Mouse (Mus musculus): ENCODE results near the gene Palld. TPM values are rescaled to one million over a fixed set of nuclear protein-coding genes. Genes with fewer than 3 reads are reported as not detected.

The Palld gene
- polyA plus RNA-seq, 1 experiment = 63.6 TPM

GRCm38 (mm10) chr8:61698959-61699358 is 203.5 kb downstream of the Palld start:
- no peak overlapping the region for H3K9ac ChIP-seq (ENCODE audit: low read depth, poor library complexity, severe bottlenecking)
- H3K4me1 ChIP-seq (ENCODE audit: control insufficient read depth, insufficient read depth, low read length) = no peaks in the 10 kb centered on the region
- H3K36me3 ChIP-seq (ENCODE audit: control insufficient read depth, insufficient read depth, low read length, poor library complexity, severe bottlenecking) = no peaks in the 10 kb centered on the region
- H3K4me3 ChIP-seq (ENCODE audit: low read depth, low read length) = no peak overlapping the region
- TF ChIP-seq CTCF (IDR thresholded peaks at IDR 0.05; ENCODE audit: low read depth, low read length) (no peak), EP300 (IDR thresholded peaks at IDR 0.05; ENCODE audit: insufficient read depth, low read depth, low read length) (no peak), POLR2A (IDR thresholded peaks at IDR 0.05; ENCODE audit: insufficient read depth, low read length) (no peak)
- H3K9me3 ChIP-seq (replicated peaks; ENCODE audit: control insufficient read depth, insufficient read depth, low read length, poor library complexity, severe bottlenecking) = no peaks in the 10 kb centered on the region
- no peak overlapping the region for H3K27ac ChIP-seq (ENCODE audit: insufficient read depth, low read length)
- no peaks in the 10 kb centered on the region for H3K27me3 ChIP-seq (ENCODE audit: control insufficient read depth, insufficient read depth, low read length, poor library complexity, severe bottlenecking)

- H3K9me3 ChIP-seq (replicated peaks; ENCODE audit: control insufficient read depth, insufficient read depth, low read length, poor library complexity, severe bottlenecking) = no peaks in the 10 kb centered on the region
- TF ChIP-seq POLR2A (IDR thresholded peaks at IDR 0.05; ENCODE audit: insufficient read depth, low read length) (no peak), CTCF (IDR thresholded peaks at IDR 0.05; ENCODE audit: low read depth, low read length) (no peak)
- no peak overlapping the region for H3K4me3 ChIP-seq (ENCODE audit: low read depth, low read length)
- H3K36me3 ChIP-seq (ENCODE audit: control insufficient read depth, insufficient read depth, low read length, poor library complexity, severe bottlenecking) = no peaks in the 10 kb centered on the region
- H3K9ac ChIP-seq (ENCODE audit: low read depth, poor library complexity, severe bottlenecking) = no peak overlapping the region
- no peaks in the 10 kb centered on the region for H3K4me1 ChIP-seq (ENCODE audit: control insufficient read depth, insufficient read depth, low read length)
- H3K27me3 ChIP-seq (ENCODE audit: control insufficient read depth, insufficient read depth, low read length, poor library complexity, severe bottlenecking) = no peaks in the 10 kb centered on the region
- H3K27ac ChIP-seq (ENCODE audit: insufficient read depth, low read length) = no peak overlapping the region
Measured at GRCm38 (mm10) chr8:61697728-61698385, 204.6 kb downstream of the Palld start.

GRCm38 (mm10) chr8:61696846-61697455 is 205.5 kb downstream of the Palld start:
- H3K27ac ChIP-seq (ENCODE audit: insufficient read depth, low read length) = no peak overlapping the region
- H3K9me3 ChIP-seq (replicated peaks; ENCODE audit: control insufficient read depth, insufficient read depth, low read length, poor library complexity, severe bottlenecking) = no peaks in the 10 kb centered on the region
- H3K4me3 ChIP-seq (ENCODE audit: low read depth, low read length) = no peak overlapping the region
- H3K36me3 ChIP-seq (ENCODE audit: control insufficient read depth, insufficient read depth, low read length, poor library complexity, severe bottlenecking) = no peaks in the 10 kb centered on the region
- no peaks in the 10 kb centered on the region for H3K27me3 ChIP-seq (ENCODE audit: control insufficient read depth, insufficient read depth, low read length, poor library complexity, severe bottlenecking)
- H3K9ac ChIP-seq (ENCODE audit: low read depth, poor library complexity, severe bottlenecking) = no peak overlapping the region
- TF ChIP-seq EP300 (IDR thresholded peaks at IDR 0.05; ENCODE audit: insufficient read depth, low read depth, low read length) = no peak
- TF ChIP-seq POLR2A (IDR thresholded peaks at IDR 0.05; ENCODE audit: insufficient read depth, low read length) = no peak
- TF ChIP-seq CTCF (IDR thresholded peaks at IDR 0.05; ENCODE audit: low read depth, low read length) = no peak
- no peaks in the 10 kb centered on the region for H3K4me1 ChIP-seq (ENCODE audit: control insufficient read depth, insufficient read depth, low read length)

GRCm38 (mm10) chr8:61695416-61695815 is 207.1 kb downstream of the Palld start:
- H3K4me3 ChIP-seq (ENCODE audit: low read depth, low read length) = no peak overlapping the region
- H3K27ac ChIP-seq (ENCODE audit: insufficient read depth, low read length) = no peak overlapping the region

GRCm38 (mm10) chr8:61692866-61693265 is 209.6 kb downstream of the Palld start:
- Histone ChIP-seq H3K4me1 (ENCODE audit: control insufficient read depth, insufficient read depth, low read length) (no peaks in the 10 kb centered on the region), H3K9ac (ENCODE audit: low read depth, poor library complexity, severe bottlenecking) (no peak overlapping the region), H3K36me3 (ENCODE audit: control insufficient read depth, insufficient read depth, low read length, poor library complexity, severe bottlenecking) (no peaks in the 10 kb centered on the region), H3K4me3 (ENCODE audit: low read depth, low read length) (no peak overlapping the region), H3K9me3 (replicated peaks; ENCODE audit: control insufficient read depth, insufficient read depth, low read length, poor library complexity, severe bottlenecking) (no peaks in the 10 kb centered on the region), H3K27ac (ENCODE audit: insufficient read depth, low read length) (no peak overlapping the region), H3K27me3 (ENCODE audit: control insufficient read depth, insufficient read depth, low read length, poor library complexity, severe bottlenecking) (no peaks in the 10 kb centered on the region)
- TF ChIP-seq EP300 (IDR thresholded peaks at IDR 0.05; ENCODE audit: insufficient read depth, low read depth, low read length) (no peak), CTCF (IDR thresholded peaks at IDR 0.05; ENCODE audit: low read depth, low read length) (no peak), POLR2A (IDR thresholded peaks at IDR 0.05; ENCODE audit: insufficient read depth, low read length) (no peak)

More at GRCm38 (mm10) chr8:61695416-61695815, 207.1 kb downstream of the Palld start:
- Histone ChIP-seq H3K9ac (ENCODE audit: low read depth, poor library complexity, severe bottlenecking) (no peak overlapping the region), H3K4me1 (ENCODE audit: control insufficient read depth, insufficient read depth, low read length) (no peaks in the 10 kb centered on the region), H3K9me3 (replicated peaks; ENCODE audit: control insufficient read depth, insufficient read depth, low read length, poor library complexity, severe bottlenecking) (no peaks in the 10 kb centered on the region), H3K27me3 (ENCODE audit: control insufficient read depth, insufficient read depth, low read length, poor library complexity, severe bottlenecking) (no peaks in the 10 kb centered on the region), H3K36me3 (ENCODE audit: control insufficient read depth, insufficient read depth, low read length, poor library complexity, severe bottlenecking) (no peaks in the 10 kb centered on the region)
- no peak for TF ChIP-seq POLR2A (IDR thresholded peaks at IDR 0.05; ENCODE audit: insufficient read depth, low read length)
- TF ChIP-seq CTCF (IDR thresholded peaks at IDR 0.05; ENCODE audit: low read depth, low read length) = no peak
- no peak for TF ChIP-seq EP300 (IDR thresholded peaks at IDR 0.05; ENCODE audit: insufficient read depth, low read depth, low read length)

GRCm38 (mm10) chr8:61692129-61692528 is 210.4 kb downstream of the Palld start:
- Histone ChIP-seq H3K36me3 (ENCODE audit: control insufficient read depth, insufficient read depth, low read length, poor library complexity, severe bottlenecking) (no peaks in the 10 kb centered on the region), H3K4me1 (ENCODE audit: control insufficient read depth, insufficient read depth, low read length) (no peaks in the 10 kb centered on the region), H3K4me3 (ENCODE audit: low read depth, low read length) (no peak overlapping the region), H3K27ac (ENCODE audit: insufficient read depth, low read length) (no peak overlapping the region), H3K27me3 (ENCODE audit: control insufficient read depth, insufficient read depth, low read length, poor library complexity, severe bottlenecking) (no peaks in the 10 kb centered on the region), H3K9ac (ENCODE audit: low read depth, poor library complexity, severe bottlenecking) (no peak overlapping the region), H3K9me3 (replicated peaks; ENCODE audit: control insufficient read depth, insufficient read depth, low read length, poor library complexity, severe bottlenecking) (no peaks in the 10 kb centered on the region)
- TF ChIP-seq EP300 (IDR thresholded peaks at IDR 0.05; ENCODE audit: insufficient read depth, low read depth, low read length) (no peak), CTCF (IDR thresholded peaks at IDR 0.05; ENCODE audit: low read depth, low read length) (no peak), POLR2A (IDR thresholded peaks at IDR 0.05; ENCODE audit: insufficient read depth, low read length) (no peak)

Measured in ES-Bruce4 (cell line).